Mouse (Mus musculus): ENCODE data around the gene Dzank1. TPM values are rescaled to one million over a fixed set of nuclear protein-coding genes. Genes with fewer than 3 reads are reported as not detected.

Dzank1 gene
- polyA plus RNA-seq, 1 experiment: 0.12 TPM

DNA sequence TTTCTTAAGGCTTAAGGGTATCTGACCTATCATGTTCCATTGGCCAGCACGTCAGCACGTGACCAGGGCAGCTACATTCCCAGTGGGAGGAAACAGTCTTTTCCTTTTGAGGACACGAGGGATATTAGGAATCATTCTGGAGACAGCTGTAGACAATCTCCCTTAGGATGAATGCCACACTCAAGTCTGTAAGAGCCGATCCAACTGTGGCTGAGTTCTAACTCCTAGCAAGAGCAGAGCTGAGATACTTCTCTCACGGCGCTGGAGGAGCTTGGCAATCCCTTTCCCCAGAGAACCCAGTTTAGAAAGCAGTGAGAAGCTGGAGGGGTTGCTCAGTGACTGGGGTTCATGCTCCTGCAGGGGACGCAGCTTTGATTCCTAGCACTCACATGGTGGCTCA, 41.8 kb downstream of the Dzank1 start:
- no peaks in the 10 kb centered on the region for H3K27me3 ChIP-seq (ENCODE audit: control insufficient read depth, insufficient read depth, insufficient read length)
- TF ChIP-seq CEBPB (IDR thresholded peaks at IDR 0.05; ENCODE audit: insufficient read depth, poor library complexity, severe bottlenecking) (no peak), POLR2A (IDR thresholded peaks at IDR 0.05; ENCODE audit: insufficient read length, low read depth) (no peak), MYOG (IDR thresholded peaks at IDR 0.05; ENCODE audit: control insufficient read depth in 1 of 3, insufficient read depth in 1 of 3, insufficient read length in 2 of 3, low read depth in 2 of 3) (no peak), E2F4 (IDR thresholded peaks at IDR 0.05; ENCODE audit: insufficient read depth) (no peak), POLR2AphosphoS2 (IDR thresholded peaks at IDR 0.05; ENCODE audit: insufficient read length, low read depth) (no peak), MYOD1 (IDR thresholded peaks at IDR 0.05; ENCODE audit: control insufficient read depth in 1 of 3, insufficient read length in 2 of 3, low read depth in 2 of 3) (no peak), REST (IDR thresholded peaks at IDR 0.05; ENCODE audit: insufficient read depth, insufficient read length) (no peak), TCF3 (IDR thresholded peaks at IDR 0.05; ENCODE audit: insufficient read length, low read depth) (no peak), USF1 (IDR thresholded peaks at IDR 0.05; ENCODE audit: low read depth) (no peak)
- H3ac ChIP-seq (ENCODE audit: control insufficient read depth, insufficient read length): no peak overlapping the region
- H3K36me3 ChIP-seq (ENCODE audit: control insufficient read depth, insufficient read depth): no peaks in the 10 kb centered on the region
- no peaks in the 10 kb centered on the region for H3K79me2 ChIP-seq (ENCODE audit: control insufficient read depth, insufficient read depth)
- no peak overlapping the region for H3K4me3 ChIP-seq
- H3K4me2 ChIP-seq (ENCODE audit: low read depth): no peak overlapping the region

DNA sequence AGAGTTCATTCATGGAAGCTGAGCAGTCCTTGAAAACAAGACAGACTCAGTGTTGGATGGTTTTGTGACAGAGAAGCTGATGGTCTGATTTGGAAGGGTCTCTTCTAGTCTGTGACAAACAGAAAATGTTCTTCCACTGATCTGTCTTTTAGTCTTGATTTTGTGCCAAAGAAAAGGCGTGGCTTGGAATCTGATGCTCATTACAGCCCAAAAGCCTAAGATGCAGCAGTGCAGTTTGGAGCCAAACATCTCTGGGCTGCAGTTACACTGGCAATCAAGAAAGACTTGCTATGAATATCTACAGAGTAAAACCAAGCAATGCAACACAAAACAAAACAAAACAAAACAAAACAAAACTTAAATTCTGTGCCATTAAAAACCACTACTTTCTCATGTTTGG, 43.1 kb downstream of the Dzank1 start:
- no peak overlapping the region for H3K4me3 ChIP-seq

DNA sequence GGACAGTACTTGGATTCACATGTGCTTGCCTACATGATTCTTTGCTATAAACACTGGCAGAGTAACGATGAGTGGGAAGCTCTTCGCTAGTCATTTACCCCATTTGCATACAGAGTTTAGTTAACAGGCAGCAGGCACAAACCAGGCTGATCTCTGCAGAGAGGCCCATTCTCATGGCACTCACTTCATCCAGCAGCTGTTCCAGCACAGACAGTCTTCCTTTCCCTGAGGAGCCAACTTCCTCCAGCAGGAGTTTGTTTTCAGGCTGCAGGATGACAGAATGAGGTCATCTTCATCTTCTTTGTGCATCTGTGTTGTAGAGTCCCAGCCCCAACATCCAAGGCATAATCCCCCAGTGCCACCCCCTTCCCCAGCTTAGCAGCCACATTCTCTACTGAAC, 47.8 kb downstream of the Dzank1 start:
- Histone ChIP-seq H3ac (ENCODE audit: control insufficient read depth, insufficient read length) (no peak overlapping the region), H3K4me2 (ENCODE audit: low read depth) (no peak overlapping the region), H3K4me3 (no peak overlapping the region), H3K36me3 (ENCODE audit: control insufficient read depth, insufficient read depth) (no peaks in the 10 kb centered on the region), H3K79me2 (ENCODE audit: control insufficient read depth, insufficient read depth) (no peaks in the 10 kb centered on the region), H3K27me3 (ENCODE audit: control insufficient read depth, insufficient read depth, insufficient read length) (peaks cover 10% of the 10 kb centered on the region)
- no peak for TF ChIP-seq E2F4 (IDR thresholded peaks at IDR 0.05; ENCODE audit: insufficient read depth)
- no peak for TF ChIP-seq POLR2A (IDR thresholded peaks at IDR 0.05; ENCODE audit: insufficient read length, low read depth)
- TF ChIP-seq REST (IDR thresholded peaks at IDR 0.05; ENCODE audit: insufficient read depth, insufficient read length): no peak
- no peak for TF ChIP-seq USF1 (IDR thresholded peaks at IDR 0.05; ENCODE audit: low read depth)
- no peak for TF ChIP-seq MAX (IDR thresholded peaks at IDR 0.05; ENCODE audit: low read depth)
- no peak for TF ChIP-seq TCF3 (IDR thresholded peaks at IDR 0.05; ENCODE audit: insufficient read length, low read depth)
- no peak for TF ChIP-seq POLR2AphosphoS2 (IDR thresholded peaks at IDR 0.05; ENCODE audit: insufficient read length, low read depth)
- TF ChIP-seq MYOD1 (IDR thresholded peaks at IDR 0.05; ENCODE audit: control insufficient read depth in 1 of 3, insufficient read length in 2 of 3, low read depth in 2 of 3): no peak
- TF ChIP-seq CEBPB (IDR thresholded peaks at IDR 0.05; ENCODE audit: insufficient read depth, poor library complexity, severe bottlenecking): no peak
- TF ChIP-seq MYOG (IDR thresholded peaks at IDR 0.05; ENCODE audit: control insufficient read depth in 1 of 3, insufficient read depth in 1 of 3, insufficient read length in 2 of 3, low read depth in 2 of 3): no peak
- TF ChIP-seq SRF (IDR thresholded peaks at IDR 0.05; ENCODE audit: control insufficient read depth, insufficient read length, low read depth): no peak
- no peak for TF ChIP-seq TCF12 (IDR thresholded peaks at IDR 0.05; ENCODE audit: insufficient read depth, poor library complexity, severe bottlenecking)

More for the DNA sequence above, 43.1 kb downstream of the Dzank1 start:
- TF ChIP-seq SRF (IDR thresholded peaks at IDR 0.05; ENCODE audit: control insufficient read depth, insufficient read length, low read depth) (no peak), POLR2A (IDR thresholded peaks at IDR 0.05; ENCODE audit: insufficient read length, low read depth) (no peak), MYOG (IDR thresholded peaks at IDR 0.05; ENCODE audit: control insufficient read depth in 1 of 3, insufficient read depth in 1 of 3, insufficient read length in 2 of 3, low read depth in 2 of 3) (no peak), POLR2AphosphoS2 (IDR thresholded peaks at IDR 0.05; ENCODE audit: insufficient read length, low read depth) (no peak), TCF3 (IDR thresholded peaks at IDR 0.05; ENCODE audit: insufficient read length, low read depth) (no peak), TCF12 (IDR thresholded peaks at IDR 0.05; ENCODE audit: insufficient read depth, poor library complexity, severe bottlenecking) (no peak), MAX (IDR thresholded peaks at IDR 0.05; ENCODE audit: low read depth) (no peak), E2F4 (IDR thresholded peaks at IDR 0.05; ENCODE audit: insufficient read depth) (no peak), USF1 (IDR thresholded peaks at IDR 0.05; ENCODE audit: low read depth) (no peak), CEBPB (IDR thresholded peaks at IDR 0.05; ENCODE audit: insufficient read depth, poor library complexity, severe bottlenecking) (no peak), MYOD1 (IDR thresholded peaks at IDR 0.05; ENCODE audit: control insufficient read depth in 1 of 3, insufficient read length in 2 of 3, low read depth in 2 of 3) (no peak), REST (IDR thresholded peaks at IDR 0.05; ENCODE audit: insufficient read depth, insufficient read length) (no peak)
- Histone ChIP-seq H3K79me2 (ENCODE audit: control insufficient read depth, insufficient read depth) (no peaks in the 10 kb centered on the region), H3K36me3 (ENCODE audit: control insufficient read depth, insufficient read depth) (no peaks in the 10 kb centered on the region), H3K4me2 (ENCODE audit: low read depth) (no peak overlapping the region), H3ac (ENCODE audit: control insufficient read depth, insufficient read length) (no peak overlapping the region), H3K27me3 (ENCODE audit: control insufficient read depth, insufficient read depth, insufficient read length) (no peaks in the 10 kb centered on the region)

GRCm38 (mm10) chr2:144467203-144467602, 60.0 kb downstream of the Dzank1 start:
- no peak for TF ChIP-seq POLR2AphosphoS2 (IDR thresholded peaks at IDR 0.05; ENCODE audit: insufficient read length, low read depth)
- no peak for TF ChIP-seq E2F4 (IDR thresholded peaks at IDR 0.05; ENCODE audit: insufficient read depth)
- no peak for TF ChIP-seq MYOG (IDR thresholded peaks at IDR 0.05; ENCODE audit: control insufficient read depth in 1 of 3, insufficient read depth in 1 of 3, insufficient read length in 2 of 3, low read depth in 2 of 3)
- no peak overlapping the region for H3K4me3 ChIP-seq
- no peaks in the 10 kb centered on the region for H3K27me3 ChIP-seq (ENCODE audit: control insufficient read depth, insufficient read depth, insufficient read length)
- no peaks in the 10 kb centered on the region for H3K36me3 ChIP-seq (ENCODE audit: control insufficient read depth, insufficient read depth)
- no peak overlapping the region for H3ac ChIP-seq (ENCODE audit: control insufficient read depth, insufficient read length)
- no peak overlapping the region for H3K4me2 ChIP-seq (ENCODE audit: low read depth)
- H3K79me2 ChIP-seq (ENCODE audit: control insufficient read depth, insufficient read depth): no peaks in the 10 kb centered on the region

- Histone ChIP-seq H3K36me3 (ENCODE audit: control insufficient read depth, insufficient read depth) (no peaks in the 10 kb centered on the region), H3K4me2 (ENCODE audit: low read depth) (no peak overlapping the region), H3K79me2 (ENCODE audit: control insufficient read depth, insufficient read depth) (no peaks in the 10 kb centered on the region), H3ac (ENCODE audit: control insufficient read depth, insufficient read length) (no peak overlapping the region), H3K27me3 (ENCODE audit: control insufficient read depth, insufficient read depth, insufficient read length) (no peaks in the 10 kb centered on the region), H3K4me3 (no peak overlapping the region)
- no peak for TF ChIP-seq MYOD1 (IDR thresholded peaks at IDR 0.05; ENCODE audit: control insufficient read depth in 1 of 3, insufficient read length in 2 of 3, low read depth in 2 of 3)
- no peak for TF ChIP-seq POLR2A (IDR thresholded peaks at IDR 0.05; ENCODE audit: insufficient read length, low read depth)
- TF ChIP-seq CEBPB (IDR thresholded peaks at IDR 0.05; ENCODE audit: insufficient read depth, poor library complexity, severe bottlenecking): no peak
- TF ChIP-seq POLR2AphosphoS2 (IDR thresholded peaks at IDR 0.05; ENCODE audit: insufficient read length, low read depth): no peak
- no peak for TF ChIP-seq MYOG (IDR thresholded peaks at IDR 0.05; ENCODE audit: control insufficient read depth in 1 of 3, insufficient read depth in 1 of 3, insufficient read length in 2 of 3, low read depth in 2 of 3)
- no peak for TF ChIP-seq E2F4 (IDR thresholded peaks at IDR 0.05; ENCODE audit: insufficient read depth)
- TF ChIP-seq SRF (IDR thresholded peaks at IDR 0.05; ENCODE audit: control insufficient read depth, insufficient read length, low read depth): no peak
- no peak for TF ChIP-seq MAX (IDR thresholded peaks at IDR 0.05; ENCODE audit: low read depth)
- TF ChIP-seq REST (IDR thresholded peaks at IDR 0.05; ENCODE audit: insufficient read depth, insufficient read length): no peak
- no peak for TF ChIP-seq TCF12 (IDR thresholded peaks at IDR 0.05; ENCODE audit: insufficient read depth, poor library complexity, severe bottlenecking)
- TF ChIP-seq USF1 (IDR thresholded peaks at IDR 0.05; ENCODE audit: low read depth): no peak
- TF ChIP-seq TCF3 (IDR thresholded peaks at IDR 0.05; ENCODE audit: insufficient read length, low read depth): no peak
Observed at GRCm38 (mm10) chr2:144465876-144466575, 61.2 kb downstream of the Dzank1 start.
